Mouse (Mus musculus) heart, embryonic 13.5 days (tissue): ENCODE measurements around the gene Gucy2e. TPM values are rescaled to one million over a fixed set of nuclear protein-coding genes. Genes with fewer than 3 reads are reported as not detected.

Source experiments
- ATAC-seq: fragments of 200-750 bp; cut with Nextera tagmentation; 2 replicates; pipeline ENCODE4 v1.8.0; 2017; ENCODE audit warnings: moderate TSS enrichment; ENCODE audit not compliant: insufficient number of reproducible peaks, low FRiP score, low TSS enrichment; ENCODE audit errors: extremely low read depth
- H3K27ac ChIP-seq: fragments of 300-500 bp; sonication (generic); replicated peaks from 2 replicates; pipeline ENCODE4 v1.5.1; 2015; ENCODE audit warnings: moderate library complexity, mild to moderate bottlenecking, inconsistent platforms
- H3K27me3 ChIP-seq: fragments of 300-500 bp; sonication (generic); replicated peaks from 2 replicates; pipeline ENCODE4 v1.6.1; 2015; ENCODE audit warnings: mild to moderate bottlenecking, inconsistent platforms
- H3K36me3 ChIP-seq: fragments of 300-500 bp; sonication (generic); 2 replicates; pipeline ENCODE4 v1.6.1; 2015; ENCODE audit warnings: mild to moderate bottlenecking, inconsistent platforms
- H3K4me1 ChIP-seq: fragments of 300-500 bp; sonication (generic); 2 replicates; pipeline ENCODE4 v1.6.1; 2015; ENCODE audit warnings: inconsistent platforms
- H3K4me2 ChIP-seq: fragments of 300-500 bp; sonication (generic); 2 replicates; pipeline ENCODE4 v1.6.1; 2015; ENCODE audit warnings: inconsistent platforms, mild to moderate bottlenecking, moderate library complexity
- H3K4me3 ChIP-seq: fragments of 300-500 bp; sonication (generic); 2 replicates; pipeline ENCODE4 v1.5.1; 2015; ENCODE audit warnings: moderate library complexity, mild to moderate bottlenecking, inconsistent platforms
- H3K9ac ChIP-seq: fragments of 300-500 bp; sonication (generic); 2 replicates; pipeline ENCODE4 v1.6.1; 2015; ENCODE audit warnings: inconsistent platforms, mild to moderate bottlenecking, moderate library complexity
- H3K9me3 ChIP-seq: fragments of 300-500 bp; sonication (generic); 2 replicates; pipeline ENCODE4 v1.6.1; 2016; ENCODE audit warnings: inconsistent platforms
- WGBS: fragments of 180-500 bp; shearing (Covaris S2); methylation state at CpG from one replicate; pipeline ENCODE4 v1.1.7; 2015; ENCODE audit warnings: mixed read lengths; 5-methylcytosine and 5-hydroxymethylcytosine counted together
- polyA plus RNA-seq: library from polyadenylated mRNA; unstranded; fragments of >200 nt; fragmentation: Nextera tagmentation; extraction: Ambion mirVana; gene quantifications from 2 replicates; pipeline ENCODE4 v1.2.1, GENCODE M21; 2015

Gene Gucy2e
- polyA plus RNA-seq, 1 experiment from 2014 or later, result 0.12 TPM

GRCm38 (mm10) chr11:69236061-69236925, 543 bp downstream of the Gucy2e start:
- Histone ChIP-seq H3K36me3 (no peaks in the 10 kb centered on the region), H3K9me3 (no peaks in the 10 kb centered on the region), H3K4me3 (peak overlapping the region; percentile 57), H3K27me3 (peaks cover 86% of the 10 kb centered on the region), H3K4me2 (peak overlapping the region; percentile 86), H3K4me1 (peaks cover 21% of the 10 kb centered on the region), H3K9ac (peak overlapping the region; percentile 76), H3K27ac (no peak overlapping the region)
- WGBS, result 3% methylated on average over 51 of the region's 51 CpGs
- no peak for ATAC-seq

GRCm38 (mm10) chr11:69235285-69236060, 1.4 kb downstream of the Gucy2e start:
- peaks cover 90% of the 10 kb centered on the region for H3K27me3 ChIP-seq
- peak; percentile 35; the same call in 1 of the 2 replicates for ATAC-seq
- peak overlapping the region; percentile 57 for H3K4me3 ChIP-seq
- H3K36me3 ChIP-seq, result no peaks in the 10 kb centered on the region
- no peaks in the 10 kb centered on the region for H3K9me3 ChIP-seq
- WGBS, result 2% methylated on average over 33 of the region's 33 CpGs
- peaks cover 21% of the 10 kb centered on the region for H3K4me1 ChIP-seq
- H3K9ac ChIP-seq, result peak overlapping the region; percentile 76
- H3K4me2 ChIP-seq, result peak overlapping the region; percentile 86
- H3K27ac ChIP-seq, result no peak overlapping the region

- H3K9me3 ChIP-seq, result no peaks in the 10 kb centered on the region
- ATAC-seq, result no peak
- H3K4me1 ChIP-seq, result peaks cover 21% of the 10 kb centered on the region
- H3K4me3 ChIP-seq, result no peak overlapping the region
- H3K9ac ChIP-seq, result no peak overlapping the region
- no peak overlapping the region for H3K4me2 ChIP-seq
- no peaks in the 10 kb centered on the region for H3K36me3 ChIP-seq
- H3K27ac ChIP-seq, result no peak overlapping the region
- WGBS, result 68% methylated on average over 2 of the region's 2 CpGs
- peaks cover 91% of the 10 kb centered on the region for H3K27me3 ChIP-seq
Measured at GRCm38 (mm10) chr11:69233141-69233540, 3.7 kb downstream of the Gucy2e start.

DNA sequence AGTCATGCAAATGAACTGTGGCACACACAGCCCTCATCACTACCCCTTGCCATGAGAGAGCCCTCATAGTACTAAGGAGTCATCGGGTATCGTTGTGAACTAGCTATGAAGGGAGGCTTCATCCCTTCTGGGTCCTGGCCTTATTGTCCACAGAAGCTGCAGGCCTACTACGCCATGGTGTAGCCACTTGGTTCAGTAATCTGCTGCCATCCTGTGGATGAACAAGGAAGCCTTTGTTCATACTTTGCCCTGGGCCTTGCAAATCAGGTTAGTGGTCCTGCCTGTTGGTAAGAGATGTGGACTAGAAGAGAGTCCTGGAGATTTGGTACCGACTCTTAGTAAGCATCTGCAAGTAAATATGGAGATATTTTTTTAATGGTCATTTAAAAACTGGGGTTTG, 6.4 kb downstream of the Gucy2e start:
- ATAC-seq, result no peak
- WGBS, result 65% methylated on average over 4 of the region's 4 CpGs
- H3K4me2 ChIP-seq, result no peak overlapping the region
- peaks cover 12% of the 10 kb centered on the region for H3K4me1 ChIP-seq
- H3K9me3 ChIP-seq, result no peaks in the 10 kb centered on the region
- no peak overlapping the region for H3K27ac ChIP-seq
- peaks cover 86% of the 10 kb centered on the region for H3K27me3 ChIP-seq
- no peak overlapping the region for H3K4me3 ChIP-seq
- H3K36me3 ChIP-seq, result no peaks in the 10 kb centered on the region
- H3K9ac ChIP-seq, result no peak overlapping the region

- peaks cover 17% of the 10 kb centered on the region for H3K4me1 ChIP-seq
- no peak overlapping the region for H3K4me2 ChIP-seq
- 65% methylated on average over 1 of the region's 1 CpGs for WGBS
- peaks cover 41% of the 10 kb centered on the region for H3K27me3 ChIP-seq
- no peak overlapping the region for H3K27ac ChIP-seq
- H3K9me3 ChIP-seq, result peaks cover 6% of the 10 kb centered on the region; the same call in 1 of the 2 replicates
- no peak for ATAC-seq
- H3K36me3 ChIP-seq, result no peaks in the 10 kb centered on the region
- no peak overlapping the region for H3K4me3 ChIP-seq
- no peak overlapping the region for H3K9ac ChIP-seq
Measured at GRCm38 (mm10) chr11:69225715-69226114, 11.1 kb downstream of the Gucy2e start.

DNA sequence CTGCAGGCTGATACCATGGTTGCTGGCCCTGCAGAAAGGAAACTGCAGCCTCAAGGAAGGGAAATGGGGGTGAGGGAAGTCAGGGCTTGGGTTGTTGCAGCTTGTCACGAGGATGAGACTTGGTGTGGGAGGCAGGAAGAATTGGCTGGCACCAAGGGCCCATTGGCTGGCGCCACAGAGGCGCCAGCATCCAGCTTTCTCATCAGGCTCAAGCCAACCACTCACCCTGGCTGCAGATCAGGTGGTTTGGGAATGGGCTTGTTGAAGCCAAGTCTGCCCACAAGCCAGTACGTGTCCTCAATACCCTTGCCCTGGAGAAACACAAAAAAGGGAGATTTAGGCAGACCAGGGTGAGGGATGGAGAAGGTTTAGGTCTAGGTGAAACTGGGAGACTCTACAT, 13.7 kb downstream of the Gucy2e start:
- Histone ChIP-seq H3K36me3 (no peaks in the 10 kb centered on the region), H3K27me3 (peaks cover 35% of the 10 kb centered on the region), H3K27ac (no peak overlapping the region), H3K9ac (no peak overlapping the region), H3K4me3 (no peak overlapping the region), H3K4me2 (no peak overlapping the region), H3K9me3 (peaks cover 6% of the 10 kb centered on the region; the same call in 1 of the 2 replicates), H3K4me1 (peaks cover 21% of the 10 kb centered on the region)
- ATAC-seq, result no peak
- 77% methylated on average over 4 of the region's 4 CpGs for WGBS

GRCm38 (mm10) chr11:69221070-69221469, 15.8 kb downstream of the Gucy2e start:
- no peaks in the 10 kb centered on the region for H3K36me3 ChIP-seq
- peaks cover 6% of the 10 kb centered on the region; the same call in 1 of the 2 replicates for H3K9me3 ChIP-seq
- peaks cover 16% of the 10 kb centered on the region for H3K4me1 ChIP-seq
- no peak overlapping the region for H3K4me2 ChIP-seq
- peak; percentile 74; the same call in 1 of the 2 replicates for ATAC-seq
- no peak overlapping the region for H3K9ac ChIP-seq
- H3K27me3 ChIP-seq, result peaks cover 27% of the 10 kb centered on the region
- peak overlapping the region; percentile 36 for H3K27ac ChIP-seq
- H3K4me3 ChIP-seq, result no peak overlapping the region
- WGBS, result 29% methylated on average over 4 of the region's 4 CpGs

DNA sequence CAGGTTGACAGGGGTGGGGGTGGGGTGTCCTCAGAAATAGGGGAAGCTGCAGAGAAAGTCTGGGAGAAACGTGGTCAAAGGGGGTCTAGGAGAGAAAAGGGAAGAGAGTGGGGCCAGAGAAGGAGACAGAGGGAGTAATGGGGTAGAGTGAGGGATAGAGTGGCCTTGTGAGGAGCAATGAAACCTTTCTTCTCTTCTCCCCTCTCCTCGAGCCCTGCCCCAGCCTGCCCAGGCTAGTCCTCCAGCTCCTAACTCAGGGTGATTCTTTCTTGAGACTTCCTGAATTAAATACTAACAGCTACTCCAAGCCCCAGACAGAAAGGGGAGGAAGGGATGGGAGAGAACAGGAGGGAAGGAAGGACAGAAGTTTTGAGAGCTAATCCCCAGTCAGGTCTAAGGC, 18.2 kb downstream of the Gucy2e start:
- no peak for ATAC-seq
- Histone ChIP-seq H3K9ac (no peak overlapping the region), H3K27me3 (peaks cover 48% of the 10 kb centered on the region)

GRCm38 (mm10) chr11:69217411-69217810, 19.4 kb downstream of the Gucy2e start:
- no peak overlapping the region for H3K4me3 ChIP-seq
- ATAC-seq, result no peak
- H3K4me2 ChIP-seq, result no peak overlapping the region
- 87% methylated on average over 5 of the region's 5 CpGs for WGBS
- no peaks in the 10 kb centered on the region for H3K9me3 ChIP-seq
- no peak overlapping the region for H3K9ac ChIP-seq
- no peaks in the 10 kb centered on the region for H3K36me3 ChIP-seq
- H3K4me1 ChIP-seq, result peaks cover 16% of the 10 kb centered on the region
- H3K27me3 ChIP-seq, result peaks cover 57% of the 10 kb centered on the region
- no peak overlapping the region for H3K27ac ChIP-seq

More for the DNA sequence above, 18.2 kb downstream of the Gucy2e start:
- H3K36me3 ChIP-seq, result no peaks in the 10 kb centered on the region
- H3K4me3 ChIP-seq, result no peak overlapping the region
- no peak overlapping the region for H3K4me2 ChIP-seq
- 34% methylated on average over 2 of the region's 2 CpGs for WGBS
- H3K27ac ChIP-seq, result no peak overlapping the region
- H3K4me1 ChIP-seq, result peaks cover 16% of the 10 kb centered on the region
- H3K9me3 ChIP-seq, result peaks cover 2% of the 10 kb centered on the region; the same call in 1 of the 2 replicates

DNA sequence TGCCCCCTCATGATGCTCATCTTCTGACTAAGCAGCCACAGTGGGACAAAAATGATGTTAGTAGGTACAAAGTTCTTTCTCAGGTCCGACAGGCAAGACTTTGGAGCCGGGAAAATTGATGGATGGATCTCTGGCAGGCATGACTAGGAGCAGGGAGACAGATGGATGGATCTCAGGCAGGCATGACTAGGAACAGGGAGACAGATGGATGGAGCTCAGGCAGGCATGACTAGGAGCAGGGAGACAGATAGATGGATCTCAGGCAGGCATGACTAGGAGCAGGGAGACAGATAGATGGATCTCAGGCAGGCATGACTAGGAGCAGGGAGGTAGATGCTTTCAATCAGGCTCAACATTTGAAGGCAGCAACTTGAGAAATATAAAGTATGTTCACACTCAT, 25.4 kb downstream of the Gucy2e start:
- 35% methylated on average over 2 of the region's 2 CpGs for WGBS
- peak overlapping the region; percentile 26 for H3K4me3 ChIP-seq
- no peaks in the 10 kb centered on the region for H3K36me3 ChIP-seq
- H3K27me3 ChIP-seq, result peaks cover 66% of the 10 kb centered on the region
- no peak for ATAC-seq
- peak overlapping the region; percentile 44 for H3K4me2 ChIP-seq
- no peaks in the 10 kb centered on the region for H3K4me1 ChIP-seq
- no peak overlapping the region for H3K27ac ChIP-seq
- no peaks in the 10 kb centered on the region for H3K9me3 ChIP-seq
- no peak overlapping the region for H3K9ac ChIP-seq

GRCm38 (mm10) chr11:69202469-69203230, 34.2 kb downstream of the Gucy2e start:
- Histone ChIP-seq H3K4me2 (no peak overlapping the region), H3K27me3 (peaks cover 52% of the 10 kb centered on the region), H3K9me3 (no peaks in the 10 kb centered on the region), H3K27ac (no peak overlapping the region), H3K36me3 (no peaks in the 10 kb centered on the region), H3K9ac (no peak overlapping the region), H3K4me1 (peaks cover 9% of the 10 kb centered on the region), H3K4me3 (no peak overlapping the region)
- WGBS, result 64% methylated on average over 13 of the region's 13 CpGs
- no peak for ATAC-seq
